Mouse (Mus musculus) thymus, adult 2 months (tissue): ENCODE data around the gene Usp33. TPM values are rescaled to one million over a fixed set of nuclear protein-coding genes. Genes with fewer than 3 reads are reported as not detected.

Experiments used
- DNase-seq: peaks from one replicate; pipeline ENCODE4 v3.0.0; 2021
- H3K27ac ChIP-seq: fragments of 200-500 bp; 2 replicates; pipeline ENCODE4 v1.5.1; 2012; ENCODE audit warnings: low read length, control low read depth; ENCODE audit not compliant: control insufficient read depth, insufficient read depth
- H3K27me3 ChIP-seq: fragments of 200-500 bp; 2 replicates; pipeline ENCODE4 v1.6.1; 2012; ENCODE audit warnings: mild to moderate bottlenecking, low read length, moderate library complexity, mixed read lengths; ENCODE audit not compliant: control insufficient read depth, insufficient read depth
- H3K36me3 ChIP-seq: fragments of 200-500 bp; 2 replicates; pipeline ENCODE4 v1.6.1; 2012; ENCODE audit warnings: mild to moderate bottlenecking, low read length, moderate library complexity; ENCODE audit not compliant: control insufficient read depth, insufficient read depth
- H3K4me1 ChIP-seq: fragments of 200-500 bp; replicated peaks from 2 replicates; pipeline ENCODE4 v1.6.1; 2012; ENCODE audit warnings: low read length; ENCODE audit not compliant: control insufficient read depth, insufficient read depth
- H3K4me3 ChIP-seq: fragments of 200-500 bp; 2 replicates; pipeline ENCODE4 v1.5.1; 2012; ENCODE audit warnings: mild to moderate bottlenecking, low read length, control low read depth, moderate library complexity; ENCODE audit not compliant: control insufficient read depth, insufficient read depth
- CTCF ChIP-seq: fragments of 200-500 bp; IDR thresholded peaks from 2 replicates; pipeline ENCODE4 v1.5.1; 2012; ENCODE audit warnings: mild to moderate bottlenecking, control low read depth, low read length, moderate library complexity, borderline replicate concordance; ENCODE audit not compliant: control insufficient read depth, poor library complexity, insufficient read depth; ENCODE audit errors: extremely low read depth
- POLR2A ChIP-seq: fragments of 200-500 bp; IDR thresholded peaks from 2 replicates; pipeline ENCODE4 v1.6.1; 2012; ENCODE audit warnings: mild to moderate bottlenecking, low read length, control low read depth, moderate library complexity; ENCODE audit not compliant: control insufficient read depth, poor library complexity, insufficient read depth; ENCODE audit errors: extremely low read depth
- WGBS: fragments of 180-500 bp; shearing (Covaris S2); methylation state at CpG from one replicate; pipeline ENCODE4 v1.1.7; 2018; 5-methylcytosine and 5-hydroxymethylcytosine counted together
- polyA plus RNA-seq: library from polyadenylated mRNA; depleted of rRNA; stranded (reverse); fragments of >200 nt; gene quantifications from 2 replicates; pipeline ENCODE4 v1.2.3, GENCODE M21; 2012

The Usp33 gene
- polyA plus RNA-seq, 1 experiment = 20.7 TPM

GRCm38 (mm10) chr3:152339862-152340557, 6.3 kb upstream of the Usp33 start, which contains the start of gene Miga1:
Gene Miga1, minus strand, starts transcription at chr3:152340407.
- Histone ChIP-seq H3K36me3 (0 out of 2 replicates have a peak, but pooled peaks cover 6% of the 10 kb centered on the region), H3K27me3 (no peaks in the 10 kb centered on the region), H3K4me3 (peak within 1 kb of the TSS; percentile 71), H3K27ac (no peak within 1 kb of the TSS), H3K4me1 (peaks cover 4% of the 10 kb centered on the region)
- no peak for TF ChIP-seq CTCF
- 0 out of 2 replicates have a peak, but pooled peaks have one; percentile 38 for TF ChIP-seq POLR2A
- WGBS = 1% methylated on average over 54 of the region's 54 CpGs
- peak; percentile 87 for DNase-seq

- WGBS = 86% methylated on average over 15 of the region's 15 CpGs
Measured at GRCm38 (mm10) chr3:152342961-152343517, 3.2 kb upstream of the Usp33 start.

GRCm38 (mm10) chr3:152346633-152347141, 409 bp downstream of the Usp33 start:
- no peak overlapping the region for H3K27ac ChIP-seq
- H3K36me3 ChIP-seq = no peaks in the 10 kb centered on the region
- no peak for DNase-seq
- H3K4me1 ChIP-seq = peaks cover 7% of the 10 kb centered on the region
- TF ChIP-seq CTCF = no peak
- no peak; the same call in 1 of the 2 replicates for TF ChIP-seq POLR2A
- peak overlapping the region; percentile 63 for H3K4me3 ChIP-seq
- H3K27me3 ChIP-seq = no peaks in the 10 kb centered on the region
- 2% methylated on average over 52 of the region's 54 CpGs for WGBS

More at GRCm38 (mm10) chr3:152342961-152343517, 3.2 kb upstream of the Usp33 start:
- Histone ChIP-seq H3K27me3 (no peaks in the 10 kb centered on the region), H3K4me1 (peaks cover 11% of the 10 kb centered on the region), H3K4me3 (no peak overlapping the region), H3K36me3 (no peaks in the 10 kb centered on the region), H3K27ac (no peak overlapping the region)
- no peak for DNase-seq
- TF ChIP-seq CTCF (no peak), POLR2A (no peak)

GRCm38 (mm10) chr3:152347227-152347626, 949 bp downstream of the Usp33 start:
- no peaks in the 10 kb centered on the region for H3K27me3 ChIP-seq
- H3K27ac ChIP-seq = no peak overlapping the region
- WGBS = 88% methylated on average over 3 of the region's 3 CpGs
- no peaks in the 10 kb centered on the region for H3K36me3 ChIP-seq
- H3K4me1 ChIP-seq = peaks cover 7% of the 10 kb centered on the region
- DNase-seq = no peak
- H3K4me3 ChIP-seq = no peak overlapping the region
- no peak for TF ChIP-seq POLR2A
- TF ChIP-seq CTCF = no peak

- no peaks in the 10 kb centered on the region for H3K36me3 ChIP-seq
- H3K4me1 ChIP-seq = peaks cover 7% of the 10 kb centered on the region
- 96% methylated on average over 10 of the region's 10 CpGs for WGBS
- no peaks in the 10 kb centered on the region for H3K27me3 ChIP-seq
- TF ChIP-seq POLR2A (no peak), CTCF (no peak)
- no peak overlapping the region for H3K4me3 ChIP-seq
- DNase-seq = no peak
- H3K27ac ChIP-seq = no peak overlapping the region
Measured at GRCm38 (mm10) chr3:152348011-152348830, 1.9 kb downstream of the Usp33 start.

GRCm38 (mm10) chr3:152350431-152350830, 4.2 kb downstream of the Usp33 start:
- no peak for TF ChIP-seq POLR2A
- TF ChIP-seq CTCF = no peak
- peaks cover 9% of the 10 kb centered on the region for H3K4me1 ChIP-seq
- no peaks in the 10 kb centered on the region for H3K36me3 ChIP-seq
- WGBS = 92% methylated on average over 3 of the region's 3 CpGs
- no peak for DNase-seq
- no peak overlapping the region for H3K4me3 ChIP-seq
- H3K27me3 ChIP-seq = no peaks in the 10 kb centered on the region
- H3K27ac ChIP-seq = no peak overlapping the region
